Mouse (Mus musculus) kidney, adult 10 weeks (tissue): ENCODE measurements around the gene Gm3404. TPM values are rescaled to one million over a fixed set of nuclear protein-coding genes. Genes with fewer than 3 reads are reported as not detected.

Experiments
- polyA plus RNA-seq: library from polyadenylated mRNA; stranded (reverse); fragments of 350-450 nt; fragmentation: Illumina TruSeq; extraction: RNeasy Lipid Tissue Mini Kit (QIAGEN cat#74804); gene quantifications from one replicate; pipeline ENCODE4 v1.2.3, GENCODE M21; 2014; ENCODE audit warnings: low read depth, low replicate concordance

Gm3404 gene
- polyA plus RNA-seq, result not detected

DNA sequence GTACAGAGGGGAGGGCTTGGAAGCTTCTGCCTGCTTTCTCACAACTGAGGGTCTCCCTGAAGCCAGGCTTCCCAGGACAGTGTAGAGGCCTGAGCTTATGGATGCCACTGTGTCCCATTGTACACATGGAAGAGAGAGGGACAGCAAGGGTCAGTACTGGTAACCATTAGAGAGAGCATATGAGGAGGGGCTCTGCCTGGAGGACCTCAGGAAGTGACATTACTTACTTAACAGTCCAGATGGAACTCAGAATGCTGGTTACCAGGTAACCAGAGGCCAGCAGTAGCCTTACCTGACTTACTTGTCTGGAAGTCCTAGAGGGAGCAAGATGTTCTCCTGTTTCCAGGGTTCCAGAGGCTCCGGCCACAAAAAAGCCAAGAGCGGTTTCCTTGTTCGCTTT, at the start of gene Gm3404:
Gene Gm3404, plus strand, starts transcription at position 301 of the 400 bp plus-strand sequence.

DNA sequence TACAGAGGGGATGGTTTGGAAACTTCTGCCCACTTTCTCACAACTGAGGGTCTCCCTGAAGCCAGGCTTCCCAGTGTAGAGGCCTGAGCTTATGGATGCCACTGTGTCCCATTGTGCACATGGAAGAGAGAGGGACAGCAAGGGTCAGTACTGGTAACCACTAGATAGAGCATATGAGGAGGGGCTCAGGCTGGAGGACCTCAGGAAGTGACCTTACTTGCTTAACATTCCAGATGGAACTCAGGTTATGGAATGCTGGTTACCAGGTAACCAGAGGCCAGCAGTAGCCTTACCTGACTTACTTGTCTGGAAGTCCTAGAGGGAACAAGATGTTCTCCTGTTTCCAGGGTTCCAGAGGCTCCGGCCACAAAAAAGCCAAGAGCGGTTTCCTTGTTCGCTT, 43.9 kb upstream of the Gm3404 start, which contains the start of gene Gm6408:
Gene Gm6408, plus strand, starts transcription at position 301 of the 400 bp plus-strand sequence.

DNA sequence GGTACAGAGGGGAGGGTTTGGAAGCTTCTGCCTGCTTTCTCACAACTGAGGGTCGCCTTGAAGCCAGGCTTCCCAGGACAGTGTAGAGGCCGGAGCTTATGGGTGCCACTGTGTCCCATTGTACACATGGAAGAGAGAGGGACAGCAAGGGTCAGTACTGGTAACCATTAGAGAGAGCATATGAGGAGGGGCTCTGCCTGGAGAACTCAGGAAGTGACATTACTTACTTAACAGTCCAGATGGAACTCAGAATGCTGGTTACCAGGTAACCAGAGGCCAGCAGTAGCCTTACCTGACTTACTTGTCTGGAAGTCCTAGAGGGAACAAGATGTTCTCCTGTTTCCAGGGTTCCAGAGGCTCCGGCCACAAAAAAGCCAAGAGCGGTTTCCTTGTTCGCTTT, 34.5 kb upstream of the Gm3404 start, which contains the start of gene Gm6370:
Gene Gm6370, plus strand, starts transcription at position 301 of the 400 bp plus-strand sequence.

DNA sequence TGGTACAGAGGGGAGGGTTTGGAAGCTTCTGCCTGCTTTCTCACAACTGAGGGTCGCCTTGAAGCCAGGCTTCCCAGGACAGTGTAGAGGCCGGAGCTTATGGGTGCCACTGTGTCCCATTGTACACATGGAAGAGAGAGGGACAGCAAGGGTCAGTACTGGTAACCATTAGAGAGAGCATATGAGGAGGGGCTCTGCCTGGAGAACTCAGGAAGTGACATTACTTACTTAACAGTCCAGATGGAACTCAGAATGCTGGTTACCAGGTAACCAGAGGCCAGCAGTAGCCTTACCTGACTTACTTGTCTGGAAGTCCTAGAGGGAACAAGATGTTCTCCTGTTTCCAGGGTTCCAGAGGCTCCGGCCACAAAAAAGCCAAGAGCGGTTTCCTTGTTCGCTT, 23.5 kb upstream of the Gm3404 start, which contains the start of gene 4930449I24Rik:
Gene 4930449I24Rik, plus strand, starts transcription at position 301 of the 400 bp plus-strand sequence.

DNA sequence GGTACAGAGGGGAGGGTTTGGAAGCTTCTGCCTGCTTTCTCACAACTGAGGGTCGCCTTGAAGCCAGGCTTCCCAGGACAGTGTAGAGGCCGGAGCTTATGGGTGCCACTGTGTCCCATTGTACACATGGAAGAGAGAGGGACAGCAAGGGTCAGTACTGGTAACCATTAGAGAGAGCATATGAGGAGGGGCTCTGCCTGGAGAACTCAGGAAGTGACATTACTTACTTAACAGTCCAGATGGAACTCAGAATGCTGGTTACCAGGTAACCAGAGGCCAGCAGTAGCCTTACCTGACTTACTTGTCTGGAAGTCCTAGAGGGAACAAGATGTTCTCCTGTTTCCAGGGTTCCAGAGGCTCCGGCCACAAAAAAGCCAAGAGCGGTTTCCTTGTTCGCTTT, 11.8 kb upstream of the Gm3404 start, which contains the start of gene Gm3402:
Gene Gm3402, plus strand, starts transcription at position 301 of the 400 bp plus-strand sequence.

DNA sequence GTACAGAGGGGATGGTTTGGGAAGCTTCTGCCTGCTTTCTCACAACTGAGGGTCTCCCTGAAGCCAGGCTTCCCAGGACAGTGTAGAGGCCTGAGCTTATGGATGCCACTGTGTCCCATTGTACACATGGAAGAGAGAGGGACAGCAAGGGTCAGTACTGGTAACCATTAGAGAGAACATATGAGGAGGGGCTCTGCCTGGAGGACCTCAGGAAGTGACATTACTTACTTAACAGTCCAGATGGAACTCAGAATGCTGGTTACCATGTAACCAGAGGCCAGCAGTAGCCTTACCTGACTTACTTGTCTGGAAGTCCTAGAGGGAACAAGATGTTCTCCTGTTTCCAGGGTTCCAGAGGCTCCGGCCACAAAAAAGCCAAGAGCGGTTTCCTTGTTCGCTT, 11.7 kb downstream of the Gm3404 start, which contains the start of gene Gm3409:
Gene Gm3409, plus strand, starts transcription at position 301 of the 400 bp plus-strand sequence.

DNA sequence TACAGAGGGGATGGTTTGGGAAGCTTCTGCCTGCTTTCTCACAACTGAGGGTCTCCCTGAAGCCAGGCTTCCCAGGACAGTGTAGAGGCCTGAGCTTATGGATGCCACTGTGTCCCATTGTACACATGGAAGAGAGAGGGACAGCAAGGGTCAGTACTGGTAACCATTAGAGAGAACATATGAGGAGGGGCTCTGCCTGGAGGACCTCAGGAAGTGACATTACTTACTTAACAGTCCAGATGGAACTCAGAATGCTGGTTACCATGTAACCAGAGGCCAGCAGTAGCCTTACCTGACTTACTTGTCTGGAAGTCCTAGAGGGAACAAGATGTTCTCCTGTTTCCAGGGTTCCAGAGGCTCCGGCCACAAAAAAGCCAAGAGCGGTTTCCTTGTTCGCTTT, 30.2 kb downstream of the Gm3404 start, which contains the start of gene Gm3415:
Gene Gm3415, plus strand, starts transcription at position 301 of the 400 bp plus-strand sequence.

Other genes with a start within 250 kb of the Gm3404 start
- gene Wasf3, start 140.8 kb upstream of the Gm3404 start, polyA plus RNA-seq, result 9.4 TPM
- gene Gm6408, start 43.8 kb upstream of the Gm3404 start, polyA plus RNA-seq, result not detected
- not detected for gene Gm6370, start 34.4 kb upstream of the Gm3404 start, polyA plus RNA-seq
- not detected for gene 4930449I24Rik, start 23.4 kb upstream of the Gm3404 start, polyA plus RNA-seq
- gene Gm3402, start 11.7 kb upstream of the Gm3404 start, polyA plus RNA-seq, result not detected
- gene Gm3409, start 11.8 kb downstream of the Gm3404 start, polyA plus RNA-seq, result not detected
- gene Gm3415, start 30.3 kb downstream of the Gm3404 start, polyA plus RNA-seq, result not detected
- gene Gpr12, start 59.4 kb downstream of the Gm3404 start, polyA plus RNA-seq, result 0.36 TPM